Mouse (Mus musculus) layer of hippocampus, adult 9-10 months (tissue): ENCODE results near the gene Adam12.

Experiments
- DNase-seq: peaks from one replicate; pipeline ENCODE4 v3.0.0; 2022; ENCODE audit warnings: low spot score

Gene Adam12

DNA sequence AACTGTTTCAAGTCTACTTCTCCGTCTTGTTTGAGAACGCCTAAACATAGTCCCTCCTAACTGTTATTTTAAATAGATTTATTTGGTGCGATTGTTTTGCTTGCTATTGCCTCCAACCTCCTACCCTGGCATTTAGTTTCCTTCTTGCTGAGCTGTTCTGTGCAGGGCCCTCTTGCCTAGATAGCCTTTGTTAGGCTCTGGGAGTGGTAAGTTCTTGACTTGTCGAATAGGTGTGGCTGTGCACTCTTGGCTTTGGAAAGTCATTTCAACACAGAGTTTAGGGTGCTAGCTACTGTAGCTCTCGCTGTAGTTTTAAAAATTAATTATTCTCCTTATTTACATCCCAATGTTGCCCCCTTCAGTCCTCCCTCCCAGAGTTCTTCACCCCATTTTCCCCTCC lies 222.8 kb downstream of the Adam12 start:
- DNase-seq = no peak

GRCm38 (mm10) chr7:134007942-134008361 lies 224.0 kb downstream of the Adam12 start:
- DNase-seq = no peak

GRCm38 (mm10) chr7:134001581-134001980 lies 230.4 kb downstream of the Adam12 start:
- no peak for DNase-seq

DNA sequence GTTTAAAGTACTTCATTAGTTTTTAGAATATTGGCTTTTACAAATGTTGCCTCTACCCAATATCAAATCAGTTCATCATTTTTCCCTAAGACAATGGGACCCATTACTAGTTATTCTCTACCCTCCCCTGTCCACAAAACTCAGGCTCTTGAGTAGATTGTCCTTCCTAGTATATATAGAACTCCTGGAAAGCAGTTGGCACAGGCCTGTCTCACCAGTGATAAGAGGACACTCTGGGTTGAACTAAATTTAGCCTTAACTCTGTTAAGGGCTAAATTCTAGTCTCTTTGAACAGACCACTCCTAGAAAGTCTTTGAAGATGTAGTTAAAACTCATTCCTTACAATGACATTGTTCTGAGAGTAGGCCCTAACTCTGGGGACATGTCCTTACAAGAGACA lies 241.0 kb downstream of the Adam12 start:
- DNase-seq = no peak

- no peak for DNase-seq
Observed at GRCm38 (mm10) chr7:133988356-133988755, 243.6 kb downstream of the Adam12 start.

- DNase-seq = peak; percentile 50
Observed at GRCm38 (mm10) chr7:133986201-133986600, 245.7 kb downstream of the Adam12 start.

- DNase-seq = no peak
Observed at GRCm38 (mm10) chr7:133985648-133986047, 246.3 kb downstream of the Adam12 start.

- no peak for DNase-seq
Observed at GRCm38 (mm10) chr7:133976388-133977122, 255.4 kb downstream of the Adam12 start.

DNA sequence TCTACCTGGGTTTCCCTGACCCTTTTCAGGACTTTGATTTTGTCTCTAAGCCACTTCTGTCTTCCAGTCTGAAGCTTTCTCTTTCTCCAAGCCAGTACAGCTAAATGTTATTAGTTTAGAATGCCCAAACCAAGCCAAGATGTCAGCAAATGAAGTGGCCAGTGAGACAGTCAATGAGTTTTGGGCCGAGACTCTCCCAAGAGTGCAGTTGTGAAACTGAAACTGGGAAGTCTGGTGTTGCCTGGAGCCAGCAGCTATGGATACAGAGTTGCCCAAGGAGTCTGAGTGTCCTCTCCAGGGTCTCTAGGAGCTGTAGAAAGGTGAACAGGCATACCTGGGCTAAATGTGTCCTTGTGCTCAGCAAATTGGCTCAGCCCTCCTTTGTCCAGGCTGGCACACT lies 260.9 kb downstream of the Adam12 start:
- DNase-seq = no peak

DNA sequence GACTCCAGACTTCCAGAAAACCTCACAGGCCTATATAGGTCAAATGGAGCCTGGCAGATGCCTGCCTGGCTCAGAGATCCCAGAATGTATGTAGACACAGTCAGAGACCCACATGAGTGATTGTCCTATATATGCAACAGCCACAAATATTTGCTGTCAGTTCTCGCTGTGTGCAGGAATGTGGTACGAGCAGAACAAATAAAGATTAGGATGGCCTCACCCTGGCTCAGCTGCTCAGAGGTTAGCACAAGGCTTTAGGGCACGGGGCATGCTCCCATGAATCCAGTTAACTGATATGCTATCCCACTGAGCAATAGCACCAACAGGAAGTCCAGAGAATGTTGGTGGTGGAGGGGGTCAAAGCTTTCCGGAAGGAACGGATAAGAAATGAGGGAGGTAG lies 261.5 kb downstream of the Adam12 start:
- no peak for DNase-seq

GRCm38 (mm10) chr7:133967906-133968305 lies 264.0 kb downstream of the Adam12 start:
- no peak for DNase-seq

- no peak for DNase-seq
Observed at GRCm38 (mm10) chr7:133963501-133963900, 268.4 kb downstream of the Adam12 start.

- peak; percentile 3 for DNase-seq
Observed at GRCm38 (mm10) chr7:133959200-133959599, 272.7 kb downstream of the Adam12 start.

GRCm38 (mm10) chr7:133957873-133958272 lies 274.1 kb downstream of the Adam12 start:
- no peak for DNase-seq

- no peak for DNase-seq
Observed at GRCm38 (mm10) chr7:133954111-133955091, 277.5 kb downstream of the Adam12 start.

DNA sequence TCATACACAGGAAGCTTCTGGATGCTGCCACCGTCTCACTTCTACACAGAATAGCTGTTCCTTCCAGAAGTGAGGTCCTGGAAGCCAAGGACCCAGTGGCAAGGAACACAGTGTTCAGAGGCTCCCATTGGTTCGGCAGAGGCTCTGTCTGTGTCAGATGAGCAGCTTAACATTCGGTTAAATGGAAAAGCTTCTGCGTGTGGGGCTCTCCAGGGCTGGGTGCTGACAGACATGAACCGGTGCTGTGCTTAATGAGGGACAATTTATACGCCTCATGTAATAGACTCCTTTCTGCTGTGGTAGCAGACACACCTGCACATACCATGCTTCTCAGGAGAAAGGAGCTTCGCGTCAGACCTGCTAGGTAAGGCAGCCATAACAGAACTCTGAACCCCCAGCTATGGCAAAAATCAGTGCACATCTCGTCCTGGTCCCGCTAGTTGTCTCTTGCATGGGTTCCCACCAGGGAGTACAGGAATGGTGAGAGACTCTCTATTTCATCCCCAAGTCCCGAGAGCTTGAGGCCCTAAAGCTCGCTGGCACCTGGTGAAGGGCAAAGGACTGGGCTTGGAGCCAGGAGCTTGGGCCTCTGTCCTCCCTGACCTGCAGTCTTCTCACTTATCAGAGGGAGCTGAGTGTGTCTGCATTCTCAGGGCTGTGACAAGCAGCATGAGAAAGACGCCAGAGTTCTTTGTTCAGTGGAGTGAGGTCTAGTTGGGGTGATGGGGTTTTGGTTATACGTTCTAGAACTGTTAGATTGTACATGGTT lies 280.0 kb downstream of the Adam12 start:
- no peak for DNase-seq

DNA sequence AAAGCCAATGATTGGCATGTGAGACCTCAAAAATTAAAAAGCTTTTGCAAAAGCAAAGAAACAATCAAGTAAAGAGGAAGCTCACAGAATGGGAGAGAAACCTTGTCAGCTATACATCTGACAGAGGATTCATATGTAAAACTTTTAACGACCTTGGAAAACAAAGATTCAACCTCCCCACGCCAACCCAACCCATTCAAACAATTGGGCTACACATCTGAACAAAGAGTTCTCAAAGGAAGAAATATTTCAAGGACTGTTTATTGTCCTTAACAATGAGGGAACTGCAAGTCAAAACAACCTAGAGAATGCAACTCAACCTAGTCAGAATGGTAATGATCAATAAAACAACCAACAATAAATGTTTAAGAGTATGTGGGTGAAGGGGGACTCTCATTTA lies 284.6 kb downstream of the Adam12 start:
- DNase-seq = no peak

- no peak for DNase-seq
Observed at GRCm38 (mm10) chr7:133946757-133947345, 285.1 kb downstream of the Adam12 start.

DNA sequence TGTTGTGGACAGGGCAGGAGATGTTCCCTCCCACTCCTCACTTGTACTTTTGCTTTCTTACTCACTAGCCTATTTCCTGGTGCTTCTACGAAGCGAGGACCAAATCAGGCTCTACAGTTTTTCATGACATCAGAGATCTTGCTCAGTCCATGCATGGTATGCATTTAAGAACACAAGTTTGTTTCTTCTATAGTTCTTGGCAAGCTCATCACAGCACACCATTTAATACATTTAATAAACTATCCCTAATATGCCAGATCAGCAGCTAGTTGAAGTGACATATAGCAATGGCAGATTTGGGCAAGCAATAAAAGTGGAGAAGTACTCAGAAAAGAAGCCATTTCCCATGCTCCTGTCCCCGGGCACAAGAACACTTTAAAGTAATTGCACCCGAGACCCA lies 285.8 kb downstream of the Adam12 start:
- no peak for DNase-seq

- no peak for DNase-seq
Observed at GRCm38 (mm10) chr7:133940405-133940804, 291.5 kb downstream of the Adam12 start.

- no peak for DNase-seq
Observed at GRCm38 (mm10) chr7:133937473-133937872, 294.5 kb downstream of the Adam12 start.

- no peak for DNase-seq
Observed at GRCm38 (mm10) chr7:133936377-133936776, 295.6 kb downstream of the Adam12 start.
